Mouse (Mus musculus): Measurements from ENCODE around the gene Il18.

DNA sequence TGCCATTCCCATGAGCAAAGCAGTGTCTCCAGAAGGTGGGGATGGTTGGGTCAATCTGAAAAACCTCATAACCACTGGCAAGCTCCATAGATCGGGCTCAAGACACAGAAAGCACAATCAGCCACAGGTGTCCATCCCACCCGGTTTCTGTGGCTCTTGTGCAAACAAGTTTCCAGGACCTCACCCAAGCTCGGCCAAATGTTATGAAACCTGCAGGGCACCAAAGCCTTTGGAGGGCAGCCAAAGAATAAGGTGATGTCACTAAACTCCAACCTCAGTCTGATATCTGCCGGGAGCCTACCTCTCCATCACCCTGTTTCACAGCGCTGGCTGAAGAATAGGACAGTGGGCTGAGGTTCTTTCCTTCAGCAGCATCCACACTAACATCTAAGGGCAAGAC, 18.7 kb upstream of the Il18 start:
- TF ChIP-seq CTCF (IDR thresholded peaks at IDR 0.05; ENCODE audit: low read depth) (no peak), EP300 (IDR thresholded peaks at IDR 0.05; ENCODE audit: low read depth) (no peak)

All from liver, embryonic 14.5 days (tissue).